Mouse (Mus musculus) liver, embryonic 18 days (tissue): Measurements from ENCODE around the gene Dennd6b. TPM values are rescaled to one million over a fixed set of nuclear protein-coding genes. Genes with fewer than 3 reads are reported as not detected.

Experiments used
- polyA plus RNA-seq: library from polyadenylated mRNA; depleted of rRNA; stranded (reverse); fragments of >200 nt; gene quantifications from 2 replicates; pipeline ENCODE4 v1.2.3, GENCODE M21; 2012; rRNA removed

Gene Dennd6b
- 5.4 and 6.4 TPM in 2 replicates for polyA plus RNA-seq

DNA sequence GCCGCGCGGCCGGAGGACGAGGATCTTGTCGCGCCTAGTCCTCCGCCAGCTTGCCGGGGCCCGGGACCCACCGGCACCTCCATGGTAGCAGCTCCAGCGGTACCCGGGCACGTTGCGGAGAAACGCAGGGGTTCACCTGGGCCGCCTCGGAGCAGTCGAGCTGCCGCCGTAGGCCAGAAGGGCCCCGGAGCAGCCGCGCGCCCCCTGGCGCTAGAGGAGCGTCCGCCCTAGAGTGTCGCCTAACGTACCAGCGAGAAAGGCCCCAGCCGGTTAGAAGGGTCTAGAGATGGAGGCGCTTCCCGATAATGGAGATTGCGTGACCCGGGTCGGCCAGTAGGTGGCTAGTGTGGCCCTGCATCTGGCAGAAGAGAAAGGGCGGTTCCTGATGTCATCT is at the start of gene Dennd6b:
Dennd6b (minus strand) TSS at position 184 of the 394 bp plus-strand sequence.

DNA sequence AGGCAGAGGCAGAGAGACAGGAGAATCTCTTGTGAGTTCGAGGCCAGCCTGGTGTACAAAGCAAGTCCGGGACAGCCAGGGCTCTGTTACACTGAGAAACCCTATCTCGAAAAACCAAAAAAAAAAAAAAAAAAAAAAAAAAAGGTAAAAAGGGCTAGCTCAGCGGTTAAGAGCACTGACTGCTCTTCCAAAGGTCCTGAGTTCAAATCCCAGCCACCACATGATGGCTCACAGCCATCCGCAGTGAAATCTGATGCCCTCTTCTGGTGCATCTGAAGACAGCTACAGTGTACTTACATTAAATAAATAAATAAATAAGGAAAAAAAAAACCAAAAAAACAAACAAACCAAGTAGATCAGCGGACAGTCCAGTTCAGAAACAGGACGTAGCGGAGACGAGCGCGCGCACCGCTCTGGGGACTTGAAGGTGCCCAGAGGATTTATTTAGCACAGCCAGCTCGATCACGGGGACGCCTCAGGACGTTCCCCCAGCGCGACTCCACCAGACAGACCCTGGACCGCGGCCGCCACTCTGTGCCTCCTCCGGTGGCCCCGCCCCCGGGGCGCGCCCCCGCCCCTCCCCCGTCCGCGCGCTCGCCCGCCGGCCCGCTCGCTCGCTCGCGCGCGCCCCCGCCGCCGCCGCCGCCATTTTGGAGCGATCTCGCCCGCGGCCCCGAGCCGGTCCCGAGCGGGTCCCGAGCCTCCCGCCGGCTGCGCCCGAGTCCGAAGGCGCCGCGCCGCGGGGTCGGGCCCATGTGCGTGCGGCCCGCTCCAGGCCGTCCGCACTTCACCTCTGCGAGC is 14.8 kb upstream of the Dennd6b start, which contains the start of gene Ppp6r2:
Ppp6r2 (plus strand) TSS at position 639 of the 801 bp plus-strand sequence.

DNA sequence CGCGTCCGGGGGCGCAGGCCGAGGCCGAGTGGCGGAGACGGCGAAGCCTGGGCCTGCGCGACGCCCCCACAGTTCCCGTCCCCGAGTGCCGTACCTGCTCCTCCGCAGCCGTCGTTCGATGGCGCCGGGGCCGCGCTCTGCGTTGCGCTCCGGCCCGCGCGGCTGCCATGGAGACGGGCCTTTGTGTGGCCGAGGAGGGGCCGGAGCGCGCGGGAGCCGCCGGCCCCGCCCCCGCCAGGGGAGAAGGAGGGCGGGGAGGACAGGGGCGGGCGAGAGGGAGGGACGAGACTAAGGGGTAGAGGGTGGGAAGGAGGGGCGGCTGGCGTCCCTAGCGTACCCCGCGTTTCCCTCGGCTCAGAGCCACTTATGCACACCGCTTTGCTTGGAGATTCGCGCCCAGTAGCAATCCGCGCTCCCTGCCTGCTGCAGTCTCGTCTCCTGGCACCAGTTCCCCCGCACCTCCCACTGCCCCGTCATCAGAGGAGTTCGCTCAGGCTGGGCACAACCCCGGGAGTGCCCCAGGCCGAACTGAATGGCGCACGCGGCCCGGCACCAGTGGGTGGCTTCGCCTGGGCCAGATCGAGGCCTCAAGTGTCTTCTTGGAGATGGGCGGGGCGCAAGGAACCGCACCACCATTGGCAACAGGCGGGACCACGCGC is 15.6 kb downstream of the Dennd6b start, which contains the start of gene Plxnb2:
Plxnb2 (minus strand) TSS at position 218 of the 659 bp plus-strand sequence.

DNA sequence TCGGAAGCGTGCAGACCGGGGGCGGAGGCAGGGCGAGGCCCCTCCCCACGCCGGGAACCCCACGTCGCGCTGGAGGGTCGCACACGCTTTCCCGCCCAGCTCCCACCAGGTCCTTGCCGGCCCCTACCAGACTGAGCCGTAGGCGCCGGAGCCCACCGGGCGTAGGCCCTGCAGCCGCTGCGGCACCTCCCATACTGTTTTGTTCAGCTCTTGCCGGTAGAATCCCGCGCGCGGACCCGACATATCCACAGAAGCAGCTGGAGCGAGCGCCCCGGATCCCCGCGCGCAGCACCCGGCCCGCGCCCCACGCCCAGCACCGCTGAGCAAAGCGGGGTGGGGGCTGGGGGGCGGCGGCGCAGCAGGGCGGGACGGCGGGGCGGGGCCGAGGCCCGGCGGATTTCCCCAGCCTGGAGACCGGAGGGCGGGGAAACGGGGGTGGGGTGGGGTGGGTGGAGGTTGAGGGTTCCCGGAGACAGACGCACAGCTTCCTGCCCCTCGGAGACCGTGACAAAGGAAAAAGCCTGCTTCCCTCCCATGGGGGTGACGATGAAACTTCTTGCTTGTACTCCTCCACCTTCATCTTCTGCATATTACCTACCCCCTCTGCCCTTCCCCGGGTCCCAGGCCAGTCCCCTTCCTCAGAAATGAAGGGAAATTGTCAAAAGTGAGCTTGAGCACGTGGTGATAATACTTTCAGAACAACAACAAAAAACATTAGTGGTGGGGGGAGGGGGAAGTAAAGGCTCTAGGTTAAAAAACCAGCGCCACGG is 46.8 kb downstream of the Dennd6b start, which contains the start of gene Mapk11:
Mapk11 (minus strand) TSS at position 358 of the 770 bp plus-strand sequence.

DNA sequence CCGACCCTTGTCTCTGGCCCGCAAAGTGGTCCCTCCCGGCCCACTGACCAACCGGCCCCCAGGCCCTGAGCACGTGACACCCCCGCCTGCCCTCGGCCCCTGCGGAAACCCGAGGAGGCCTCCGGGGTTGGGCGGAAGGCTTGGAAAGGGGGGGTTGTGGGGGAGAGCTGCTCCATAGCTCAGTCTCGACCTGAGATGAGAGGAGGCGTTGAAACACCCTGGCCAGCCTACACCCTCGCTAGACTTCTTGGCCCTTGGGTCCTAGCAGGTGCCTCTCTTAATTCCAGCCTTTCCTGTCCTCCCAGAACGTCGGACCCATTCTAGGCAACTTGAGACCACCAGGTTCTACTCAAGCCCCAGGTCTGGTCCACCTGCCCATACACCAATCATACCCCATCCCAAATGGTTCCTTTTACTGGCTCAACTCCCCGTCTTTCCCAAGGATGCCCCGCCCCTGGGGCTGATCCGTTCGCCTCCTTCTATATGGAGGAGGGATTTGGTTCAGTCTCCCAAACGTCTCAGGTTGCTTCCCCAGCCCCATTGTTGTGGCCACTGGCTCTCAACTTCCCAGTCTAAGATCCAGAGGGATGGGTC is 55.5 kb downstream of the Dennd6b start, which contains the start of gene Mapk12:
Mapk12 (minus strand) TSS at position 45 of the 594 bp plus-strand sequence.

Other genes with a start within 250 kb of the Dennd6b start
- gene Ttll8, start 242.1 kb downstream of the Dennd6b start, polyA plus RNA-seq: 0.04 and 0.09 TPM in 2 replicates
- not detected in 2 replicates for gene Mlc1, start 217.5 kb downstream of the Dennd6b start, polyA plus RNA-seq
- gene Mov10l1, start 213.6 kb downstream of the Dennd6b start, polyA plus RNA-seq: 0.01 TPM in 1 of 2 replicates, not detected in the other
- not detected in 2 replicates for gene Panx2, start 136.8 kb downstream of the Dennd6b start, polyA plus RNA-seq
- gene Trabd, start 121.4 kb downstream of the Dennd6b start, polyA plus RNA-seq: 21.5 and 25.2 TPM in 2 replicates
- gene Selenoo, start 107.4 kb downstream of the Dennd6b start, polyA plus RNA-seq: 22.4 and 25.8 TPM in 2 replicates
- 6.5 and 8.5 TPM in 2 replicates for gene Tubgcp6, start 73.4 kb downstream of the Dennd6b start, polyA plus RNA-seq
- gene Hdac10, start 67.8 kb downstream of the Dennd6b start, polyA plus RNA-seq: 9.1 and 9.7 TPM in 2 replicates
- gene Mapk12, start 55.8 kb downstream of the Dennd6b start, polyA plus RNA-seq: 3.5 and 4.5 TPM in 2 replicates
- gene Mapk11, start 46.9 kb downstream of the Dennd6b start, polyA plus RNA-seq: 1.3 TPM in 2 replicates
- 37.7 and 44.3 TPM in 2 replicates for gene Plxnb2, start 15.7 kb downstream of the Dennd6b start, polyA plus RNA-seq
- 13.5 and 14.0 TPM in 2 replicates for gene Ppp6r2, start 15.1 kb upstream of the Dennd6b start, polyA plus RNA-seq
- 26.2 and 28.5 TPM in 2 replicates for gene Sbf1, start 118.8 kb upstream of the Dennd6b start, polyA plus RNA-seq
- 10.3 and 11.8 TPM in 2 replicates for gene Adm2, start 126.2 kb upstream of the Dennd6b start, polyA plus RNA-seq
- gene Miox, start 137.9 kb upstream of the Dennd6b start, polyA plus RNA-seq: 12.7 and 15.7 TPM in 2 replicates
- gene Lmf2, start 159.2 kb upstream of the Dennd6b start, polyA plus RNA-seq: 9.9 and 11.9 TPM in 2 replicates
- 51.8 and 56.2 TPM in 2 replicates for gene Ncaph2, start 159.2 kb upstream of the Dennd6b start, polyA plus RNA-seq
- 21.4 and 21.6 TPM in 2 replicates for gene Sco2, start 177.3 kb upstream of the Dennd6b start, polyA plus RNA-seq
- gene Tymp, start 180.5 kb upstream of the Dennd6b start, polyA plus RNA-seq: 1.3 and 1.6 TPM in 2 replicates
- 0.96 and 1.2 TPM in 2 replicates for gene Odf3b, start 182.8 kb upstream of the Dennd6b start, polyA plus RNA-seq
- gene Klhdc7b, start 188.4 kb upstream of the Dennd6b start, polyA plus RNA-seq: not detected in 2 replicates
- gene Syce3, start 214.0 kb upstream of the Dennd6b start, polyA plus RNA-seq: 0.19 TPM in 1 of 2 replicates, not detected in the other
- gene Cpt1b, start 229.4 kb upstream of the Dennd6b start, polyA plus RNA-seq: 21.3 and 23.0 TPM in 2 replicates
- gene C730034F03Rik, start 233.1 kb upstream of the Dennd6b start, polyA plus RNA-seq: 1.2 and 1.3 TPM in 2 replicates
- 0.28 and 0.46 TPM in 2 replicates for gene Gm44502, start 233.2 kb upstream of the Dennd6b start, polyA plus RNA-seq
- gene Chkb, start 233.4 kb upstream of the Dennd6b start, polyA plus RNA-seq: 28.2 and 29.0 TPM in 2 replicates